Mouse (Mus musculus) ZHBTc4 (cell line): ENCODE measurements at regions not wholly inside any gene's neighbourhood (a gene's known extent, or its start where the extent isn't known, plus 50 kb on each side); places are given as distances from the start of the nearest gene placed in this dataset.

Experiments
- DNase-seq: peaks from one replicate; pipeline ENCODE4 v3.0.0-alpha.2; 2011; ENCODE audit warnings: low read depth, low spot score

DNA sequence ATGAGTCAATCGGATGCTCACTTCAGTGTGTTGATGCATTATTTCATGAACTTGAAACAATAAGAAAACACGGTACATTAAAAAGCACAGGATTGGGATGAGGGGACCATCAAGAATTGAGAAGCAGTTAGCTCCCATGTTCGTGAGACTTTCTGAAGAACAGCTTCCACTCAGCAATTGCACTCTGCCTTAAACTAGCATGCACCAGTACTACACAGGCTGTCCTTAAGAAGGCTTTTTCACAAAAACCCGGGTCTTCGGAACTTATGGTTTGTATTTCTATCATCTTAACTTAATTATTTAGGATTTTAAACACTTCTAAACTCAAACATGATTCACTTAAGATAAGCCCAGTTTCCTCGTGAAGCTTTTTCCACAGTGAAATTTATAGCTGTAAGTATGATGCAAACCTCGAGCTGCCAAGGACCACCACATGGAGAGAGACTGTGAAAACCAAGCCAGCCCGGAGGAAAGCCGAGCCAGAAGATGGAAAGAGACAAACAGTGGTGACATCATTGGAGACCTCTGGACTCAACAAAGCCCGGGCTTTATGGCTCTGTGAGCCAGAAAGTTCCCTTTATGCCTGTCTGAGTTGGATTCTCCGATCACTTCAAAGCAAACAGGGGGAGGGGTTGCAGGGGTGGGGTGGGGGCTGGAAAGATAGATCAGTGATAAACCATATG lies 162.7 kb upstream of the Atp2b1 start:
- no peak for DNase-seq

DNA sequence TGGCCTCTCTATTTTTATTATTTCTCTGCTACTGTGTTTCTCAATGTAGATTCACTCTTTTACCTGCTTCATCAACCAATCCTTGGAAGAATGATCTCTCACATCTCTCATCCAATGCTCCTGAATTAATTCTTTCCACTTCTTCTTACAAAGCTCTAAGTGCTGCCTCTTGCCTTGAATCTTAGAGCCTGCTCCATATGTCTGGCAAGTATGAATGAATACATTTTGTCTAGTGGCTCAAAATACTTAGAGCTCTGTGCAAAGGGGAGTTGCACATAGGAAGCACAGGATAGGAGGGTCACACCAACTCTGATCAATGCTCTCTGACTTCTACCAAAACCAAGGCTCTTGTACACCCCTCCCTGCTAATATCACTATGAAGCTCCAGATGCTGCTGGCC lies 153.1 kb upstream of the Atp2b1 start:
- DNase-seq = no peak

DNA sequence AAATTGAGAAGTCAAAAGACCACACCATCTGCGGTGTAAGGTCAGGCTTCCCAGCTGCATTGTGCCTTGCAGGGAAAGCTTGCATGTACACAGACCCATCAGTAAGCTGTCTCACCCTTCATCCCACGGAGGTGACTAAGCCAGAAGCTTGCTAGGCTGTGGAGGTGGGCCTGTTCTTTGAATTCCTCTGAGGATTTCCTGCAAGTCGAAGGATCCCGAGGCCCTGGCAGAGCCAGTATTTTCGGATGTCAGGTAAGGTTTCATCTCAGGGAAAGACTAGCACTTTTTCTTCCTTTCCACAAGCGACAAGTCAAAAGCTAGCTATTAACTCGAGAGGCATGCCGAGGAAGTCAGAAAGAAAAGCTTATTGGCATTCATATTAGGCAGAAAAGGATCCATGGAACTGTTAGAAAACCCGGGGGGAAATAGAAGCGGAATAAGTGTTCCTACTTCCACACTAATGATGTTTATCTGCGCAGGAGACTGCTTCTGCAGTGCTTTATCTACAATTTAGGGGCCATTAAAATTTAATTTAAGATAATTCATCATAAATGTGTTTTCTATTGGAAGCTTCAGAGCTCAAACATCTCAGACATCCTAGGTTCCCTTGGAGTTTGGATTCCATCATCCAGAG lies 148.3 kb upstream of the Atp2b1 start:
- no peak for DNase-seq

DNA sequence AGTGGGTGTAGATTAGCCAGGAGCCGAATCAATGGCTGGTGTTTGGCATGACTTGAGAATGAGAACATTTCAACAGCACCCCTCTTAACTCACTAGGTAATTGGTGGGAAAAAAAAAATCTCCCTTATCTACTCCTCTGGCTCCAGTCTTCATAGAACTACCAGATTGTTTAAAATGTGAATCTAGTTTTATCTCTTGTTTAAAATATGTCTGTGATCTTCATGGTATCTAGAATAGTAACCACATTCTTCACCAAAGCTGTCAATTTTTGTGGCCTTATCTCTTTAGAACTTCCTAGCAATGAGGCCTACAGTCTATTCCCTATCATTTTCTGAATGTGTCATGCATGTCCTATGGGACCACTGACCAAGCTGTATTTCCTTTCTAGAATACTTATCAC lies 134.4 kb upstream of the Atp2b1 start:
- no peak for DNase-seq

DNA sequence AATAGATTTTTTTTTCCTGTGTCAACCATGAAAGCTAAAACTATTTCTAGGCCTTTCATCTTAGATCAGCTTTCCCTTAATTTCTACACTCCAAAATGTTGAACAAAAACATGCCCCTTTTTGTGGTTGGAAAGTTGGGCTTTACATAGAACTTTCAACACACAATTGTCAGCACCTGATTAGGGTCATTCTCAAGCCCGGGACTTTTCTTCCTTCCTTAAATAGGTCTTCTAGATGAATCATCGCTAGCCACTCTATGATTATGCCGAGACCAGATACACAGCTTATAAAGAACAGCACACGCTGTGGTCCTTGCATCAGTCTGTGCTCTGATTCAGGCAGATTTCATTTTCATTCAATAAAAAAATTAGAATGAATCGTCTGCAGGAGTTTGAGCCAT lies 133.3 kb upstream of the Atp2b1 start:
- no peak for DNase-seq

DNA sequence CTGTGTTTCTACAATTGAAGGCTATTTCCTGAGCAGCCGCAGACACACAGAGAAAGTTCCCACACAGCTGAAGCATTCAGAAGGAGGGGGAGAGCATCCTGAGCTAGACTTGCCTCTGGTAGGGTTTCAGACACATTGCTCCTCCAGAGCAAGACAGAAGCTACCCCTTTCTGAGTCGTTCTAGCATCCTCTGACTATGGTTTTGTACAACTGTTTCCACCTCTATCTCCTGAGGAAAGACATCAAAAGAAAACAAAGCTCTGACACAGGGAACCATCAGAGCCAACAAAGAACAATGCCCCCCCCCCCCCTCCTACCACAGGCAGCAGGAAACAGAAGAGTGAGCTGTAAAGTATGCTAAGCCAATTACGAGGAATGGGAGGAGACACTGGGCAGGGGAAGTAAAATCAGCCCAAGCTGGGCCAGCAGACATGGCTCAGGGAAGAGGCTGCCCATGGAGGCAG lies 132.3 kb upstream of the Atp2b1 start:
- no peak for DNase-seq

DNA sequence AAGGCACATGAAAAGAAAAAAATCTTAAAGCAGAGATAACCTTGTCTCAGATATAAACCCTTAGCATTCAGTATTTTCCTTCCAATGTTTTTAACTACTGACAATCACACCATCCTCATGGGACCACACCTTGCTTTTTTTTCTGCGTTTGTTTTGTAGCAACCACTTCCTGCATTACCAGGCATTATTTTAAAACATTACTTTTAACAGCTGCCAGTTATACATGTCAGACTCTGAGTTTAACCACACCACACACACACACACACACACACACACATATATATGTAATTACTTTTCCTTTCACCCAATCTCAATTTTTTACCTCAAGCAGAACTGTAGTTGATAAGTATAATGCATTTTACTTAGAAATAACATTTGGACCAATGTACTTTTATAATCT lies 128.8 kb upstream of the Atp2b1 start:
- DNase-seq = no peak

DNA sequence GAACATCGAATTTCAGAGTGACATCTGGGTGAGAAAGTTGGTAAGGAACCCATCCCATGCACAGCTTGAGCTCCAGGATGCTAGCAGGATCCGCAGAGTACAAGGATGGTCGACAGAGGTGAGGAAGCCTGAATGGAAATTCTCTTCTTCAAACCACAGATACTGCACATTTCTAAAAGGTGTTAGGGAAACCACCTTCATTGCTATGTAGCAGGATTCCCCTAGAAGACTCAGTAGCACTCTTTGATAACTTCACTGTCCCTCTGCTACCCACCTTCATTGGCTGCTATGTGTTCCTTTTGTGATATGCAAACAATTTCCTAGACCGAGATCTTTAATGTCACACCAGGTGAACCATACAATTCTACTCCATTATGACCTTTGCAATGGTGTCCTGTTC lies 128.1 kb upstream of the Atp2b1 start:
- no peak for DNase-seq

DNA sequence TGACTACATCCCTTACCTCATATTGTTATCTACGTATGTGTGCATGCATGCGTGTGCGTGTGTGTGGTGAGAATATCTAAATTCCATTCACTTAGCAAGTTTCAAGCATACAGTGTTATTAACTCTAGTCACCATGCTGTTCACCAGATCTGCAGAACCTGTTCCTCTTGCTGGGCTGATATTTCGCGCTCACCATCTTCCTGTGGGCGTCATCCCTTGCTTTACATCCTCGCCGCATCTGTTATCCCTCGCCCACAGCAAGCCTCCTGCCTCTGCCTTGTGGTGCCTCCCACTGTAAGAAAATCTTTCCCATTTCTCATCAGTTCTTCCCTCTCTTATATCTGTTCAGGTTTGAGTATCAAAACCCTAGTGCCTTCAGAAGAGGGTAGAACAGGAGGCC lies 124.4 kb upstream of the Atp2b1 start:
- DNase-seq = no peak

DNA sequence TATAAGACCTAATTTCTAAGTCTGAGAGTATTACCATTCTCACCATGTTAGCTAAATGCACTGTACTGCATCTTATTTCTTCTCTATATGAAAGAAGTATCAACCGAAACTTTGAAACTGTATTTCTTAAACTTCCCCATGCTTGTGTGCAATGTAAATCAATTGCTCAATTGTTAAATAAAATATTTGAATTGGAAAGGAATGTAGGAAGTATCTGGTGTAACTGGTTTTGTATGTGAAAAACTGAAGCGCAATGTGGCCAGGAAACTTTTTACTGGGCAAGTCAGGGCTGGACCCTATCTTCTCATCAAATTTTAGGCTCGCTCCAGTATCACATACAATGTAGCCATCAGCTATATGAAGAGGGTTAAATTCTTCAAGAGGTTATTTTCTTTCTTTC lies 123.8 kb upstream of the Atp2b1 start:
- no peak for DNase-seq

DNA sequence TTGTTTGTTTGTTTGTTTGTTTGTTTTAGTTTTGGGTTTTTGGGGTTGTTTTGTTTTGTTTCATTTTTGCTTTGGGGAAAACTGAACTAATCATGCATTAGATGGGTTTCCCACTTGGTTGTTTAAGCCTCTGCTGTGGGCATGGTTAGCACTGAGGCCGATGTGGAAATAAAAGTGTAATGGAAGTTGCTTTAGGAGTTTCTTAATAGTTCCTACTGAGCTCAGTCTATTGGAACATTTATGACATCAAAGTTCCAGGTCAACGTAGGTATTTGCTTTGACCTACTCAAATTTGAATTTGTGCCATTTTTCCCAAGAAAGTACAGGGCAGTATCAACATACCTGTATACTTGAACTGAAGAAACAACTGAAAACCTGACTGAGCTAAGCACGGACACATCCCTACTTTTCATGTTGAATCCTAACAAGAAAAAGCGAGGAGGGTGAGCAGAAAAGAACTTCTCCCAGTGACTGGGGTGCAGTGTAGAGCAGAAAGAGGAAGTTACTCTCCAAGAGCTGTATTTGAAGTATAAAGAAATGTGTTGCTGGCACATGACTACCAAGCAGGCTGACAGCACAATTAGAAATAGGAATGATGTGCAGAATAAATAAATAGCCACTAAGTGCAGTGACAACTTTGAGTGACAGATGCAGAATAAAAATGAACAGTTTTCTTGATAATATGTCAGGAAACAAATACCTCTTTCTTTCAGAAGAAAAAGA lies 122.0 kb upstream of the Atp2b1 start:
- DNase-seq = no peak

DNA sequence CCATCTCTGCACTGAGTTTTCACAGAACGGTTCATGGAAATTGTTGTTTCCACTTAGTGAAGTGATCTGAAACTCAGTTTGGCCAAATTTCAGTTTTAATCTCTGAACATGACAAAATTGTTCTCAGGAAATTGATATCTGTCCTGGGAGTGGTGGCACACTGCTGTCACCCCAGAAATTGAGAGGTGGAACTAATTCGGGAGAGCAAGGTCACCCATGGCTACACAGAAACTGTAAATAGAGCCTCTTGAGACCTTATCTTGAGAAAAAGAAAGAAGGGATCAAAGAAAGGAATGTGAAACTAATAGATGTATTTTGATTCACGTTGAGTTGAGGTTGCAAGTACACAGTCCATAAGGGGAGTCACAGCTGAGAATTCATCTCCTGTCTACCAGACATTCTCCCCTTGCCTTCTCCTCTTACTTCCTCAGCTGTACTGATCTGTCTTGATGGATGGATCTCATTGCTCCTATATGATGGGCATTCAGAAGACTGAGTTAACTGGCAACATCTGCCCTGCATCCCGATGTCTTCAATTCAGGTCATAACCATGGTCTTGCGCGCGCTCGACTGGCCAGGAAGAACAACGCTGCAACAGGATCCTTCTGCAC lies 120.2 kb upstream of the Atp2b1 start:
- no peak for DNase-seq

DNA sequence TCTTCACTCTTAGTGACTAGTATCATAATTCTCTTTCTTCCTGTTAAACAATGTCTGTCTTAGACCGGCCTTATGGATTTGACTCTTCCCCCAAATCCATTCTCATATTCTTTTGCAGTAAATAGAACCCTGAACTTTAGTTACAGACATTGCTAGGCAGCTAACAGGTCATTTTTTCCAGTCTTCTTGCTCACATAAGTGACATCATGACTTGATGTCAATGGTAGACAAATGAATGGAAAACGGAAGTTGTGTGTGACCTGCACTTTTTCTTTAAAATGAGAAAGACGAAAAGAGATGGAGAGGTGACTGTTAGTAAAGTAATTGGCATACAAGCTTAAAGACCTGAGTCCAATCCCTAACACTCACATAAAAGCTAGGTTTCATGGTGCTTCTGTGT lies 118.2 kb upstream of the Atp2b1 start:
- no peak for DNase-seq

DNA sequence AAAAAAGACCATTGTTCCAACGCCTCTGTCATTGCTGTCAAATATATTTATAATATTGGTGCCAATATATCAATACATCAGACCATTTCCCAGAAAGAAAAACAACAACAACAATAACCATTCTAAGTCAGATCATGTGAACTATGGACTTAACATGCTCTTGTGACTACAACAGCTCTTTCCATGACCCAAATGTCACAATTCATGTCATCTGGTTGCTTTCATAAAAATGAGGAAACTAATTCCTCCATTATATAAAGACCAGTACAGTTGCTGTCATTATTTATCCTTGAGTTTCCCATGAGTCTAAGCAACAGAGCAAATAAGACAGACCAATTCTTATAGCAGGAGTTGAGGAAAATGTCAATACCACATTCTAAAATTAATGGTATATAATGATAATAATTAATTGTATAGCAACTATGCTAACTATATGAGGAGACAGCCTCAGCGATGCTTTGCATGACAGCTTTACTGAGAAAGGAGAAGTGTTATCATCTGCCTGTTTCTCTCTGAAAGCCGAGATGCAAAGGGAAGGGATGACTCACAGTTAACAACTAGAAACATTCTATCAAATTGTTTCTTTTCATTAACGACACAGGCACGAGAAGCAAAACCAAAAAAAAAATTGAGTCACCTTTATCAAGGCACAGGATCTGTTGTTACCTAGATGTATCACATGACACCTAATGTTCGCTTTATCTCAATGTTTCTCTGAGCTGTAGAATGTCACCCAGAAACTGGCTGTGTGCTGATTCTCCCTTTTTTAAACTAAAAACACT lies 115.4 kb upstream of the Atp2b1 start:
- DNase-seq = no peak

DNA sequence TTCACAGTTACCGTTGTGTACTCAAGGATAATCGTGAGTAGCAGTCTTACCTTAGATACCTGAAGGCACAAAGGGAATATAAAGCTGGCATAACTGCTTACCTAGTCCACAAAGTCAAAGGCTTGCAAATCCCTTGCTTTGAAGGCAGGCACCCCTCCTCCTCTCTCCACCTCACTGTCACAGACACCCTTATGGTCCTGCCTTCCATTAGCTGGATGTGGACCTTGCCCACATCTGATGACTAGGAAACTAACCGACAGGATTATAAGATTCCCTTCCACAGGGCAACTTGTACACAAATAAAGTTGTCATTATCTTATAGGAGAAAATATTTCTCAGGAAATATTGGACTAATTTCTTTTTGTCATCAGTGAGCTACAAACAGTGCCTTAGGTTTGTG lies 114.4 kb upstream of the Atp2b1 start:
- DNase-seq = no peak

DNA sequence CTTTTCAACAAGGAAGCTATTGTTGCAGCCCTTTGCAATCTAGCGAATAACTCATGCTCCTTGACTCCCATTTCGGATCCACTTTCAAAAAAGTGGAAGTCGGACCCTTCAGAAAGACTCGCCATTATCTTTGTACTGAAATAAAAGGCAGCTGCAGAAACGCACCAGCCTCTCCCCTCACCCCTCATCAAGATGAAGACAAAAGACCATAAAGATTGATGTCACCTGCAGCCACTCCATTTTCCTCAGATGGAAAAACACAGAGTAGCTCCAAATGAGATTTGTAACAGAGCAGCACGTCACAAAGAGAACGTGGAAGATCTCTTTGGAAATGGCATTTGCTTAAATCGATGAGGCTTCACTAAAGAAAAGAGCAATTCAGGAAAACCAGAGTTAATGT lies 113.3 kb upstream of the Atp2b1 start:
- DNase-seq = no peak

DNA sequence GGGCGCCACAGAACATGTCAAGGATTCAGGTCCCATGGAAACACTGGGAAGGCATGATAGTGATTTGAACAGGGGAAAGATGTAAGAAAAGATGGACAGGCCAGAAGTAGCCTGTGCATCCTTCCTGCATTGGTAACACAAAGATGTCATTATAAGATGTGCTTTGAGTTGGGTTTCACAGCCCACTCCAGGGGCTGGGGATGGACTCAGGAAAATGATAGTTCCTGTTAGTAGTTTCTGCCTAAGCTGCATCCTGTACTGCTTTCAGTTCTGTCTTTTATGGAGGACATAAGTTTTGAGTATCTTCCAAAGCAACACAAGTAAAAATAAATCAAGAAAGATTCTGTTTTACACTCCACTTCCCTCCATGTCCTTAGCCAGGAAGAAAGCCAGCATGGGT lies 109.2 kb upstream of the Atp2b1 start:
- DNase-seq = no peak

DNA sequence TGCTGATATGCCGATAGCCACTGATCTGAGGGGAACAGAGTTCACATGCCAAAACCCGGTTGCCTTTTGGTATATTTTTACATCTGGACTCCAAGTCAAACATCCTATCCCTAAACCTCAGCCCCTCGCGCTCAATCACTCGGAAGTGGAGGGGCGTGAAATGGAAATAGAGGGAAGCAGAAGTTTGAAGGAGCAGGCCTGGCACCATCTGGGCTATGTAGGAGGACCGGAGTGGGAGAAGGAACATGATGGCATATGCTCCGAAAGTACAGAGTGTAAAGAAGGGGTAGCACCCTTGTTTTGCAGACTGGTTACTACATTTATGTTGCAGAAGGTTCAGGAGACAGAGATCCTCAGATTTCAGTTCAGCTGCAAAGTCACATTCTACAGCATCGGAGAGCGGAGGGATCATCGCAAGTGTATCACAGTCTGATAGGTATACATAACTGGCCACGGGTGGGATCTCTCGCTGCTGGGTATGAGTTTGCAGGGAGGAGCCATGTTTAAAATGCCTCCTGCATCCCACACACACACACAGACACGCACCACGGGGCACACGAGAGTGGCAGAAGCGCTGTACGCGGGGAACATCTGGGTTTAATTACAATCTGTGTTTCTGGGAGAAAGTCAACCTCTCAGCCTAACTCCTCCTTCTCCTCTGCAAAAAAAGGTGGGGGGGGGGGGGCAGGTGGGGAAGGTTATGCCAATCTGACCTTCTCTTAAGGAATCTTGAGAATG lies 107.2 kb upstream of the Atp2b1 start:
- no peak for DNase-seq

DNA sequence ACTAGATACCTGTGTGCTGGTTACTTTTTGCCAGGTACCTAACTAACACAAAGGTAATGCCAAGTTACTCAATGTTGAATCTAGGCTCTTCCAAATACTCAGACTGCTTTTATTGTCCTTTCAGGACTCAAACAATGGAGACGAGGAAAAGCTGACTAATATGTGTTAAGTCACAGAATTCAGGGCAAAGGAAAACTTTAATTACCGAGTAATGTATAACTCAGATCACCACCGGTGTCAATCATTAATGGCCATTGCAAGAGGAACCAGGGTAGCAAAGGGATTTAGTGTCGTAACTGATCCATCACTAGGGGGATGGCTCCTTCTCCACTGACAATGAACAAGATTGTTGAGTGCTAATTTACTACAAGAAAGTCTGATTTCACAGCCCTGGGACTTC lies 105.6 kb upstream of the Atp2b1 start:
- DNase-seq = no peak

DNA sequence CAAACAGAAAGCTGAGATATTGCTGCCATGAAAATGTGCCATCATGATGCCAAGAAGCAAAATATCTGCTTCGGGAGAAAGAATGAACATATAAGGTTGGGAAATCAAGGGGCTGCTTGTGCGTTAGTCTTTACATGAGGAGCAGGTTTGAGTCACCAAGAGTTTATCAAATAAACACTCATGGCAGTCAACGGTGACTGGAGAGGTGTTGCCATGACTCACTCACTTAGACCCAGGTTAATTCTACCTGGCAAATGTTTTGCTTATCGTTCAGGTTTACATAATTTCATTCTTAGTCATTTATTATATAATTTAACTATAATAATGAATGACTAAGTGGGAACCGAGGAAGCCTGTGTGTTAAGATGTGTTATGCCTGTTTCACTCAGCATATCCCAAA lies 85.2 kb upstream of the Atp2b1 start:
- DNase-seq = no peak

DNA sequence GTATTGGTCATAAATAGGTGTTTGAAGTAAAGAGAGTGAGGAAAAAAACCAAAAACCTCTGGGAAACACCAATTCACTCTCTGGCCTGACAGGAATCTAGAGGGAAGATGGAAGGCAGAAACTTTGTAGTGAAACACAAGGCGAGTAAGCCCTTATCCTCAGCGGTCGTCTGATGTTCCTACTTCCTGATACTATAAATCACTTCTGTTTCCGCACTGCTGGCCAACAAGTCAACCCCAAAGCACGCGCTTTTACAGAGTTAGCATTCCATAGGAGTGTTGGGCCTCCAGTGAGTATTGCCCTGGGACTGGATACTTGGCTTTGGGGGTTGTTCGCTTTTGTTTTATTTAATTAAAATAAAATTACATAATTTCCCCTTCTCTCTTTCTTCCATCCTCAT lies 82.7 kb upstream of the Atp2b1 start:
- no peak for DNase-seq
